Mouse (Mus musculus) macrophage (primary cell): ENCODE data around the gene Rnf169. TPM values are rescaled to one million over a fixed set of nuclear protein-coding genes. Genes with fewer than 3 reads are reported as not detected.

Source experiments
- H3K27ac ChIP-seq: fragments of 350-480 bp; formaldehyde crosslinking; 2 replicates; pipeline ENCODE4 v1.9.0; 2021
- H3K36me3 ChIP-seq: fragments of 350-480 bp; formaldehyde crosslinking; 2 replicates; pipeline ENCODE4 v1.9.0; 2021; ENCODE audit errors: inconsistent target
- H3K4me3 ChIP-seq: fragments of 350-480 bp; formaldehyde crosslinking; 2 replicates; pipeline ENCODE4 v1.9.0; 2021; ENCODE audit errors: inconsistent target
- H3K79me2 ChIP-seq: fragments of 350-480 bp; formaldehyde crosslinking; 2 replicates; pipeline ENCODE4 v1.9.0; 2021; ENCODE audit errors: inconsistent target
- WGBS: methylation state at CpG from one replicate; pipeline ENCODE4 v1.1.7; 2026; ENCODE audit warnings: inconsistent platforms; ENCODE audit not compliant: missing documents; 5-methylcytosine and 5-hydroxymethylcytosine counted together
- polyA plus RNA-seq: library from polyadenylated mRNA; stranded (reverse); fragments of 250-400 nt; gene quantifications from 3 replicates; pipeline ENCODE4 v1.2.4, GENCODE M21; 2018; ENCODE audit warnings: inconsistent platforms

The Rnf169 gene
- polyA plus RNA-seq, 1 experiment from 2014 or later: 10.4 TPM

GRCm38 (mm10) chr7:99904421-99905005 is 75.7 kb downstream of the Rnf169 start:
- Histone ChIP-seq H3K4me3 (no peak overlapping the region), H3K27ac (no peak overlapping the region)
- 63% methylated on average over 3 of the region's 3 CpGs for WGBS

GRCm38 (mm10) chr7:99902918-99903665 is 77.2 kb downstream of the Rnf169 start:
- 92% methylated on average over 11 of the region's 11 CpGs for WGBS
- no peak overlapping the region for H3K4me3 ChIP-seq
- H3K36me3 ChIP-seq: no peaks in the 10 kb centered on the region
- H3K79me2 ChIP-seq: no peaks in the 10 kb centered on the region
- H3K27ac ChIP-seq: no peak overlapping the region

More at GRCm38 (mm10) chr7:99904421-99905005, 75.7 kb downstream of the Rnf169 start:
- Histone ChIP-seq H3K36me3 (no peaks in the 10 kb centered on the region), H3K79me2 (no peaks in the 10 kb centered on the region)

GRCm38 (mm10) chr7:99902208-99902607 is 78.0 kb downstream of the Rnf169 start:
- WGBS: 82% methylated on average over 4 of the region's 4 CpGs
- no peak overlapping the region for H3K4me3 ChIP-seq
- H3K27ac ChIP-seq: no peak overlapping the region
- H3K36me3 ChIP-seq: no peaks in the 10 kb centered on the region
- no peaks in the 10 kb centered on the region for H3K79me2 ChIP-seq

DNA sequence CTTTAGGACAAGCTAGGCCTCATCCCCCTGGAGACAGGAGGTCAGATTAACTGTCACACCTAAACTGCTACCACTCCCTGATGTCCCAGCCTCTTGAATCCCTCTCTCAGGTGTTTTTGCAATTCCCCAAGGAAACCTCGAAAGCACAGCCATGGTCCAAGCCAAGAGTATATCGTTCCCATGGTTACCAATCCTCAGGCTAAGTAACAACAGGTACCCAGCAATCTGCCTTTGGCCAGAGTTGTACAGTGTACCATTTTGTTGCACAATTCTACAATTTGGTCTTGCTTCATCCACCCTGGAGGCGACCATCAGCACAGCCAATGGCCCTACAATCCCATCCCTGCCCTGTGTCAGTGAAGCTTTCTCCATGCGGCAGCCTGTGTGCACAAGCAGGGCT is 83.3 kb downstream of the Rnf169 start:
- Histone ChIP-seq H3K27ac (no peak overlapping the region), H3K79me2 (no peaks in the 10 kb centered on the region), H3K36me3 (no peaks in the 10 kb centered on the region), H3K4me3 (no peak overlapping the region)
- WGBS: 88% methylated on average over 4 of the region's 4 CpGs

- Histone ChIP-seq H3K79me2 (no peaks in the 10 kb centered on the region), H3K27ac (no peak overlapping the region), H3K4me3 (no peak overlapping the region), H3K36me3 (no peaks in the 10 kb centered on the region)
- 97% methylated on average over 5 of the region's 6 CpGs for WGBS
Observed at GRCm38 (mm10) chr7:99894478-99894877, 85.8 kb downstream of the Rnf169 start.

DNA sequence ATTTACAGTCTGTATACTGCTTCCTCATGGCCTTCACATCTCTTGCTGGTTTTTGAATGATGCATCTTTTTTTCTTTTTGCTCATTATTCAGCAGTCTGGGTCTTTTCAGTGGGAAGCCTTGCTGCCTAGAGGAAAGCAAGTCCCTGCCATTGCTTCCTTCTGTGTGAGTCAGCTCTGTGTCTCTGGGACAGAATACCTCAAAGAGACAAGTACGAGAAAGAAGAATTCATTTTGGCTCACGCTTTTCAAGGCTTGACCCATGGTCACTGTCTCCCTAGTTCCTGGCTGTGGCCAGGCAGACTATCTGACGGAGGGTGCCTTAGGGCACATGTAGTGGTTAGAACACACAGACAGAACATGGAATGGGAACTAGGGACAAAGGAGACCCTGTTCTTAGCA is 86.3 kb downstream of the Rnf169 start:
- Histone ChIP-seq H3K27ac (no peak overlapping the region), H3K79me2 (no peaks in the 10 kb centered on the region), H3K36me3 (no peaks in the 10 kb centered on the region), H3K4me3 (no peak overlapping the region)
- WGBS: 89% methylated on average over 3 of the region's 3 CpGs

DNA sequence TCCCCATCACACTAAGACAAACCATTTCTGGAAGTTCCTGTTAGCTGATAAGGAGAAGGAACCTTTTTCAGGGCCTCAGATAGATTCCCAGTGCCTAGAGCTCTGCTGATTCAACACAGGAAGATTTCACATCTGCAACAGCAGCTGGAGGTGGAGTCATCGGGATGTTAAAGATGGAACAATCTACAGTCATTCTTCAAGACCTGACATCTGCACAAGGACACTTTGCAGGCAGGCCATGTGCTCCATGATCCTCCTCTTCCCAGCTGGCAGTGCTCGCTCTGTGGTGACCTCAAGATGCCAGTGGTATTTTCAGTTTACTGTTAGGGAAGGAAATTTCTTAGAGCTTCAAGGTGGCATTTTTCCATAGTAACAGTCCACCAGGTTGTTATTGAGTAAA is 87.9 kb downstream of the Rnf169 start:
- no peaks in the 10 kb centered on the region for H3K36me3 ChIP-seq
- H3K27ac ChIP-seq: no peak overlapping the region
- no peaks in the 10 kb centered on the region for H3K79me2 ChIP-seq
- H3K4me3 ChIP-seq: no peak overlapping the region
- WGBS: 93% methylated on average over 2 of the region's 2 CpGs

GRCm38 (mm10) chr7:99891471-99891870 is 88.8 kb downstream of the Rnf169 start:
- H3K79me2 ChIP-seq: no peaks in the 10 kb centered on the region
- no peak overlapping the region for H3K27ac ChIP-seq
- no peak overlapping the region for H3K4me3 ChIP-seq
- 37% methylated on average over 3 of the region's 3 CpGs for WGBS
- H3K36me3 ChIP-seq: no peaks in the 10 kb centered on the region

GRCm38 (mm10) chr7:99890168-99890755 is 90.0 kb downstream of the Rnf169 start:
- H3K27ac ChIP-seq: no peak overlapping the region
- 87% methylated on average over 3 of the region's 3 CpGs for WGBS
- H3K79me2 ChIP-seq: no peaks in the 10 kb centered on the region
- H3K36me3 ChIP-seq: no peaks in the 10 kb centered on the region
- no peak overlapping the region for H3K4me3 ChIP-seq

- no peaks in the 10 kb centered on the region for H3K79me2 ChIP-seq
- H3K4me3 ChIP-seq: no peak overlapping the region
- H3K36me3 ChIP-seq: no peaks in the 10 kb centered on the region
- no peak overlapping the region for H3K27ac ChIP-seq
- WGBS: 26% methylated on average over 8 of the region's 10 CpGs
Observed at GRCm38 (mm10) chr7:99889175-99889880, 90.9 kb downstream of the Rnf169 start.

- Histone ChIP-seq H3K79me2 (no peaks in the 10 kb centered on the region), H3K27ac (no peak overlapping the region), H3K36me3 (no peaks in the 10 kb centered on the region), H3K4me3 (no peak overlapping the region)
Observed at GRCm38 (mm10) chr7:99887743-99888142, 92.5 kb downstream of the Rnf169 start.

- no peak overlapping the region for H3K27ac ChIP-seq
- no peaks in the 10 kb centered on the region for H3K79me2 ChIP-seq
- H3K4me3 ChIP-seq: no peak overlapping the region
- no peaks in the 10 kb centered on the region for H3K36me3 ChIP-seq
- WGBS: 14% methylated on average over 2 of the region's 2 CpGs
Observed at GRCm38 (mm10) chr7:99887230-99887735, 93.0 kb downstream of the Rnf169 start.

DNA sequence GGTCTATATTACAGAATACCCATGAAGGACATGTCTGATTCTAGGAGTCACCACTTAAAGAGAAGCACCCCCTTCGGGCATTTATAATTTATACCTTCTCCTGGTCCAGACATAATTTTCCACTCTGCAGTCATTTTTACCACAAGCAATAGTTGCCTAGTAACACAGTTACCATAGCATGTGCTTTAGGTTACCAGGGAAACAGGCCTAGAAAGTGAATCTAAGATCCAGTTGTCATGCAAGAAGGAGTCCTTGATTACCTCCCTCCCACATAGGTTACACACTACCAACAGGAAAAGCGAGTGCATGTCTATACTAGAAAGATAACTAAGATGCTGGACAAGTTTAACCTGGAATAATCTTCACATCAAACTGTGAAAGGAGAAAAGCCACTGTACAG is 102.0 kb downstream of the Rnf169 start:
- WGBS: 89% methylated on average over 2 of the region's 2 CpGs
- H3K4me3 ChIP-seq: no peak overlapping the region
- no peaks in the 10 kb centered on the region for H3K36me3 ChIP-seq
- H3K79me2 ChIP-seq: no peaks in the 10 kb centered on the region
- no peak overlapping the region for H3K27ac ChIP-seq

GRCm38 (mm10) chr7:99876345-99876744 is 103.9 kb downstream of the Rnf169 start:
- WGBS: 2% methylated on average over 3 of the region's 3 CpGs
- no peak overlapping the region for H3K4me3 ChIP-seq
- H3K27ac ChIP-seq: no peak overlapping the region

DNA sequence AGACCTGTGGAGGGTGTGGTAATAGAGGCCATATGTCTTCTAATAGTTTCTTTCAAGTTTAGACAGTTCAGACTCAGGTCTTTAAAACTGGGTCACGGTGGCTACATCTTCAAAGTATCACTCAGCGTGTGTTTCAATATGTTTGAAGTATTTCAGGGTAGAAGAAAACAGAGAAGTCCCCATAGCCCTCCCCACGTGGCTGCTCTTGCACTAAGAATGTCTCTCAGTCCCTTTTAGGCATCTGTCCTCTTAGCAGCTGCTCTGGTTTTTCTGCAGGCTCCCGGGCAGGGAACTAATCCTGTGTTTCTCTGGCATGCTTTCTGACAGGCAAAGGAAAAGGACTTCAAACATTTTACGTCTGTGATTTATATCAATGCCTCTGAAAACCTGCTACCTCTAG is 104.4 kb downstream of the Rnf169 start:
- no peak overlapping the region for H3K27ac ChIP-seq
- WGBS: 65% methylated on average over 5 of the region's 5 CpGs
- no peaks in the 10 kb centered on the region for H3K79me2 ChIP-seq
- no peak overlapping the region for H3K4me3 ChIP-seq
- H3K36me3 ChIP-seq: no peaks in the 10 kb centered on the region

More at GRCm38 (mm10) chr7:99876345-99876744, 103.9 kb downstream of the Rnf169 start:
- no peaks in the 10 kb centered on the region for H3K36me3 ChIP-seq
- H3K79me2 ChIP-seq: no peaks in the 10 kb centered on the region
